Mouse (Mus musculus) neural tube, embryonic 10.5 days (tissue): Measurements from ENCODE around the gene Olfr1364.

Experiments used
- DNase-seq: peaks from one replicate; pipeline ENCODE4 v3.0.0-alpha.2; 2017; ENCODE audit warnings: low spot score; ENCODE audit errors: extremely low spot score

Olfr1364 gene

DNA sequence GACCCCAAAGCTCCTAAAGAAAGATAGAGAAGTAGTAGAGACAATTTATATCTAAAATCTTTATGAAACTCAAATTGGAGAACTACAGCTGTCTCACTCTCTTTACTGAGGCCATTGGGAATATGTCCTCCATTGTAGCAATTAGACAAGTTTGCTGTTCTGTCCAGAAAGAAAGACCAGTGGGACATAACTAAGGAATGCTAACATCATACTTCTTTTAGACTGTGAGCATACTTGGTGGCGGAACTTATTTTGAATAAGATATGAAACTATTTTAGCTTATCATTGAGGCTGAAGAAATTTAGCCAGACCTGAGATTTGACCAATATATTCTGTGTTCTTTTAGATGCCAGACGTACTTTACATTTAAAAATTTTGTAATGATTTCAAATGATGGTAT lies at the start of gene Olfr1364:
Gene Olfr1364, minus strand, starts transcription at position 101 of the 400 bp plus-strand sequence.
- DNase-seq = no peak

- no peak for DNase-seq
Measured at GRCm38 (mm10) chr13:21613922-21614321, 32.4 kb upstream of the Olfr1364 start, which contains the start of gene Olfr1362. Olfr1362 (minus strand) TSS chr13:21614022.

GRCm38 (mm10) chr13:21591618-21592017 lies 10.1 kb upstream of the Olfr1364 start:
- no peak for DNase-seq

GRCm38 (mm10) chr13:21559793-21560192 lies 21.8 kb downstream of the Olfr1364 start, which contains the start of gene Olfr1535:
Olfr1535 (minus strand) TSS chr13:21559893.
- no peak for DNase-seq

DNA sequence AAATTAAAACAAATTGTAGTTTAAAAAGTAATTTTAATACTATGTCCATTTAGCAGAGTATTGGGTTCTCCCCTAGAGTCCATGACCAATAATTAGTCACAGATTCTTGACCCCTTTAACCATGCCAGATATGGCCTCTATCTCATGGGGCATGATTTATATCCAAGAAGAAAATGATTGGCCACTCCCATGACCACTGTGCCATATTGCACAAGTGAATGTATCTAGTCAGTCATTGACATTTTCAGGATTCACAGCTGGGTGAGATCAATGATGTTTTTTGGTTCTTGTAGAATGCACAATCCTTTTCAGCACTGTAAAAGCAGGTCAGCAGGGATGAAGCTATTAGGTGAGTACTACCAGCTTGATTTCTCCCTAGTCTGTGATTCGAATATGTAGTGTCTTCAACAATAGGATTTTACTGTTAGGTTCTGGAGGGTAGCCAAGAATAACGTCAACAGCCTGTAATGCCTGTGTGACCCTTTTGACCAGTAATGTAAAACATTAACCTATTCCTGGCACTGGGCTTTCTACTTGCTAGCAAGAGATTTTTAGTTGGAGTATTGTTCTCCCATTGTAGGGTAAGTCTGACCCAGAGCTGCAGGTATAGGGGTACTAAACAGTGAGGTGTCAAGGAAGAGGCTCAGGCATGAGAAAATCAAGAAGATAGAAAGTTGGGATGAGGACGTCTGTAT lies 31.0 kb downstream of the Olfr1364 start:
- no peak for DNase-seq

GRCm38 (mm10) chr13:21549487-21549886 lies 32.1 kb downstream of the Olfr1364 start:
- no peak for DNase-seq

- no peak for DNase-seq
Measured at GRCm38 (mm10) chr13:21542708-21543107, 38.9 kb downstream of the Olfr1364 start, which contains the start of gene Olfr1366. Olfr1366 (minus strand) TSS chr13:21542808.

DNA sequence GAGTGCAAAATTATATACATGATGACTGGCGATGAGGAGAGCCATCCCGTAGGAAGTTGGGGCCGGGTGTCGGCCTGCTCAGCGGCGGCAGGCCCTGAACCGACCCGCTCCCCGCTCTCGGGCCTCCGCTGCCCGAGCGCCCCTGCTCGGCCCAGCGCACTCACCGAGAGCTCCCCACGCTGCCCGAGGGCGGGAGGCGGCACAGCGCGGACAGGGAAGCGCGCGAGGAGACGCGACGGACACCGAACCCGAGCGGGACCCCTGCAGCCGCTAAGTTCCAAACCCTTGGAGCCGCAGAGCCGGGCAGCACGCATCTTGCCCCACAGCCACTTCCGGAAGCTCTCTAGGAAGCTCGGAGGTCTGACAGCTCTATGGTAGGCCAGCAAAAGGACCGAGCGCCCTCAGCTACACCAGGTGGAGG lies 50.8 kb downstream of the Olfr1364 start, which contains the start of gene Zkscan8:
Gene Zkscan8, minus strand, starts transcription at position 340 of the 421 bp plus-strand sequence.
- DNase-seq = peak; percentile 93

DNA sequence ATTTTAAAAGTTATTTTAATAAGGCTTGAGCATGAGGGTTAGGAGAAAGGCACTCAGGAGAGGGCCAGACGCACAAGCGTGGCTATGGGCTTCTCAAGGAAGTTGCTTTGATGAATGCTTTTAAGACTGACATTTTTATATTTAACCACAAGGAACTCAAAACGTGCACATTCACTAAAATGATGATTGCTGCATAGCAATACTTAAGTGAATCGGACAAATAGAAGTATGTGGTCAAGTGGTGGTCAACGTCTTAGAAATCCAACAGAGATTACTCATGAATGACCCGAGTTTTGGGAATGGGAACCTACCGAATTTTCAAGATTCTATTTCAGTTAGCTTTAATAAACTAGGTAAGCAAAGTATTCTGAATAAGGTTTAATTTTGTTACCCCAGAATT lies 51.4 kb downstream of the Olfr1364 start:
- no peak for DNase-seq
